Mouse (Mus musculus) erythroid progenitor cell, adult 5-6 weeks (primary cell): ENCODE results near the gene Ppp1r9b. TPM values are rescaled to one million over a fixed set of nuclear protein-coding genes. Genes with fewer than 3 reads are reported as not detected.
A peak's percentile ranks its signal among the peaks of the same experiment; 100 is the strongest.
"Not testable (repeated sequence)": the region's sequence is repeated elsewhere in the genome, so short reads cannot be mapped to it uniquely, and the experiment has no call there.

Experiments used
- ATAC-seq: replicated peaks from 2 replicates; pipeline ENCODE4 v1.8.0; 2016; ENCODE audit warnings: moderate number of reproducible peaks, mild to moderate bottlenecking, moderate TSS enrichment, inconsistent platforms; ENCODE audit not compliant: poor library complexity, low FRiP score, severe bottlenecking
- total RNA-seq, 2 experiments: library from RNA; stranded (forward) in 1 of 2; stranded (reverse) in 1 of 2; fragments of 150-400 nt in 1 of 2; fragments of 186-747, 209-891 nt in 1 of 2; gene quantifications; 2 replicates each; pipeline versions ENCODE4 v1.2.3 to v1.2.4; 2015 to 2017; ENCODE audit warnings: low replicate concordance in 2 of 2

The Ppp1r9b gene
- total RNA-seq (2015; ENCODE audit: low replicate concordance) (59.5 and 71.4 TPM in 2 replicates), total RNA-seq (2017; ENCODE audit: low replicate concordance) (98.2 and 125 TPM in 2 replicates)

GRCm38 (mm10) chr11:94990749-94991577 is at the start of gene Ppp1r9b:
Gene Ppp1r9b, plus strand, starts transcription at chr11:94991035.
- peak; percentile 71 for ATAC-seq

- no peak for ATAC-seq
Measured at GRCm38 (mm10) chr11:94941121-94941520, 49.7 kb upstream of the Ppp1r9b start.

- ATAC-seq, result no peak
Measured at GRCm38 (mm10) chr11:94941776-94942175, 49.1 kb upstream of the Ppp1r9b start.

- no peak for ATAC-seq
Measured at GRCm38 (mm10) chr11:94942282-94943023, 48.4 kb upstream of the Ppp1r9b start.

- no peak for ATAC-seq
Measured at GRCm38 (mm10) chr11:94943054-94943453, 47.8 kb upstream of the Ppp1r9b start.

GRCm38 (mm10) chr11:94944295-94944694 is 46.5 kb upstream of the Ppp1r9b start:
- ATAC-seq, result no peak

- no peak for ATAC-seq
Measured at GRCm38 (mm10) chr11:94945236-94945635, 45.6 kb upstream of the Ppp1r9b start.

GRCm38 (mm10) chr11:94952169-94952568 is 38.7 kb upstream of the Ppp1r9b start:
- no peak for ATAC-seq

GRCm38 (mm10) chr11:94955103-94955502 is 35.7 kb upstream of the Ppp1r9b start:
- ATAC-seq, result no peak

- no peak for ATAC-seq
Measured at GRCm38 (mm10) chr11:94957693-94958064, 33.2 kb upstream of the Ppp1r9b start.

GRCm38 (mm10) chr11:94958065-94958858 is 32.6 kb upstream of the Ppp1r9b start:
- no peak for ATAC-seq

GRCm38 (mm10) chr11:94962534-94963101 is 28.2 kb upstream of the Ppp1r9b start:
- no peak for ATAC-seq

- ATAC-seq, result no peak
Measured at GRCm38 (mm10) chr11:94967419-94967818, 23.4 kb upstream of the Ppp1r9b start, which contains the start of gene Hils1. Gene Hils1, plus strand, starts transcription at chr11:94967593.

GRCm38 (mm10) chr11:94968187-94968586 is 22.6 kb upstream of the Ppp1r9b start:
- ATAC-seq, result no peak

GRCm38 (mm10) chr11:94969709-94970108 is 21.1 kb upstream of the Ppp1r9b start:
- not testable (repeated sequence) for ATAC-seq

- ATAC-seq, result 0 out of 2 replicates have a peak, but pooled peaks have one; percentile 55
Measured at GRCm38 (mm10) chr11:94970210-94970943, 20.5 kb upstream of the Ppp1r9b start.

GRCm38 (mm10) chr11:94971895-94972615 is 18.8 kb upstream of the Ppp1r9b start:
- no peak for ATAC-seq

GRCm38 (mm10) chr11:94972887-94973286 is 17.9 kb upstream of the Ppp1r9b start:
- ATAC-seq, result no peak
